8 mouse cellular contexts compared by ENCODE assay signal in genomic region chr10:75062189-75062561, GRCm38 (mm10). TPM values are rescaled to one million over a fixed set of nuclear protein-coding genes. Genes with fewer than 3 reads are reported as not detected.
A peak's percentile ranks its signal among the peaks of the same experiment; 100 is the strongest.
DNase-seq lines count a peak whose midpoint lies in the region; ATAC-seq and TF ChIP-seq lines count a peak whose summit lies in the region.

No protein-coding gene starts in this region.

- no peak for ATAC-seq in heart, embryonic 16.5 days (replicated peaks; ENCODE audit: extremely low read depth, insufficient read depth, low FRiP score)
- no peak for ATAC-seq in midbrain, embryonic 14.5 days (ENCODE audit: low FRiP score, low TSS enrichment)

- H3K4me1 ChIP-seq in heart, embryonic 16.5 days (ENCODE audit: control insufficient read depth, insufficient read depth, low read length), result peaks cover 37% of the 10 kb centered on the region
- H3K4me1 ChIP-seq in midbrain, embryonic 14.5 days (ENCODE audit: control insufficient read depth, insufficient read depth, low read length), result peaks cover 50% of the 10 kb centered on the region

- H3K36me3 ChIP-seq in heart, embryonic 16.5 days (ENCODE audit: control insufficient read depth, insufficient read depth), result no peaks in the 10 kb centered on the region
- 0 out of 2 replicates have a peak, but pooled peaks cover 3% of the 10 kb centered on the region for H3K36me3 ChIP-seq in midbrain, embryonic 14.5 days (ENCODE audit: control insufficient read depth, insufficient read depth, low read length)

- no peak for DNase-seq in layer of hippocampus, adult 2 months (ENCODE audit: low spot score in 2 of 2)
- DNase-seq in layer of hippocampus, adult 8-10 months (ENCODE audit: low spot score in 2 of 2), result no peak
- DNase-seq in brain, embryonic 14.5 days (ENCODE audit: low read depth), result peak; percentile 71
- peak; percentile 40 to 49 for DNase-seq in kidney, postnatal 4 days
- DNase-seq in midbrain, embryonic 14.5 days, result peak; percentile 49
- DNase-seq in spleen, postnatal 10 days (ENCODE audit: low spot score in 2 of 2), result no peak
- DNase-seq in left cerebral cortex, postnatal 14 days (ENCODE audit: low spot score in 2 of 2), result no peak

- peaks cover 14% of the 10 kb centered on the region for H3K27me3 ChIP-seq in heart, embryonic 16.5 days (ENCODE audit: control insufficient read depth, insufficient read depth, low read length)
- no peaks in the 10 kb centered on the region for H3K27me3 ChIP-seq in midbrain, embryonic 14.5 days (ENCODE audit: control insufficient read depth, insufficient read depth, low read length)

- intact Hi-C loops in left cerebral cortex, postnatal 14 days (cut with DNase I), result loop anchor here (5.0 kb wide), 1 partner anchor 50 kb away; no protein-coding TSS in a partner anchor

- 15% methylated on average over 6 of the region's 6 CpGs for WGBS in heart, embryonic 16.5 days
- WGBS in midbrain, embryonic 14.5 days, result 15% methylated on average over 6 of the region's 6 CpGs

- TF ChIP-seq POLR2A in brain, embryonic 14.5 days (IDR thresholded peaks at IDR 0.05; ENCODE audit: borderline replicate concordance, extremely low read depth, insufficient read depth, insufficient read length, poor library complexity, severe bottlenecking), result no peak

- H3K9me3 ChIP-seq in heart, embryonic 16.5 days (replicated peaks; ENCODE audit: control insufficient read depth, low read length), result no peaks in the 10 kb centered on the region
- no peaks in the 10 kb centered on the region for H3K9me3 ChIP-seq in midbrain, embryonic 14.5 days (ENCODE audit: control insufficient read depth, low read length)

- H3K4me3 ChIP-seq in layer of hippocampus, adult 2 months, result peak overlapping the region; percentile 85
- peak overlapping the region; percentile 77 for H3K4me3 ChIP-seq in heart, embryonic 16.5 days (ENCODE audit: low read length)
- H3K4me3 ChIP-seq in midbrain, embryonic 14.5 days (replicated peaks; ENCODE audit: low read depth, low read length), result peak overlapping the region; percentile 87

- H3K4me2 ChIP-seq in heart, embryonic 16.5 days (ENCODE audit: low read depth, low read length), result peak overlapping the region; percentile 77
- H3K4me2 ChIP-seq in midbrain, embryonic 14.5 days (ENCODE audit: low read length), result peak overlapping the region; percentile 99

- TF ChIP-seq CTCF in layer of hippocampus, adult 2 months (conservative IDR thresholded peaks at IDR 0.05), result no peak
- TF ChIP-seq CTCF in brain, embryonic 14.5 days (IDR thresholded peaks at IDR 0.05; ENCODE audit: borderline replicate concordance, extremely low read depth, insufficient read depth, insufficient read length), result no peak

- H3K27ac ChIP-seq in layer of hippocampus, adult 2 months, result peak overlapping the region; percentile 90
- H3K27ac ChIP-seq in heart, embryonic 16.5 days (ENCODE audit: low read length), result no peak overlapping the region
- no peak overlapping the region for H3K27ac ChIP-seq in midbrain, embryonic 14.5 days (replicated peaks; ENCODE audit: low read depth, low read length)

- H3K9ac ChIP-seq in heart, embryonic 16.5 days (ENCODE audit: low read length), result peak overlapping the region; percentile 83
- peak overlapping the region; percentile 91 for H3K9ac ChIP-seq in midbrain, embryonic 14.5 days (replicated peaks; ENCODE audit: low read length)

RNA-seq across cellular contexts. Expression of gene Bcr, which starts 1.8 kb away (rescaled TPM):
- 100 to 1,000 TPM; 116 to 124 TPM for total RNA-seq in layer of hippocampus, adult 2 months (2021)
- 100 to 1,000 TPM in 2 of 4 experiments, 10 to 100 TPM in 2; 96.5 to 140 (median 115) TPM for total RNA-seq in layer of hippocampus, adult 8-10 months (2022)
- polyA plus RNA-seq in brain, embryonic 14.5 days (2012; rRNA removed), result 57.8 and 83.3 TPM in 2 replicates
- 9.8 and 10.6 TPM in 2 replicates for polyA plus RNA-seq in heart, embryonic 16.5 days (2015; fragmentation: Nextera tagmentation; extraction: Ambion mirVana)
- 20.9 and 22.8 TPM in 2 replicates for polyA plus RNA-seq in midbrain, embryonic 14.5 days (2014; fragmentation: Nextera tagmentation; extraction: Ambion mirVana)
- total RNA-seq in left cerebral cortex, postnatal 14 days (2021), result 10 to 100 TPM; 82.9 to 84.1 TPM

RNA-seq across cellular contexts. Expression of gene Rab36, which starts 25.3 kb away (rescaled TPM):
- total RNA-seq in layer of hippocampus, adult 2 months (2021), result 10 to 100 TPM; 33.6 to 34.6 TPM
- total RNA-seq in layer of hippocampus, adult 8-10 months (2022), result 10 to 100 TPM; 30.0 to 35.7 (median 33.2) TPM
- polyA plus RNA-seq in brain, embryonic 14.5 days (2012; rRNA removed), result 24.3 and 26.3 TPM in 2 replicates
- 1.7 and 3.1 TPM in 2 replicates for polyA plus RNA-seq in heart, embryonic 16.5 days (2015; fragmentation: Nextera tagmentation; extraction: Ambion mirVana)
- polyA plus RNA-seq in midbrain, embryonic 14.5 days (2014; fragmentation: Nextera tagmentation; extraction: Ambion mirVana), result 14.3 and 16.1 TPM in 2 replicates
- total RNA-seq in left cerebral cortex, postnatal 14 days (2021), result 10 to 100 TPM; 37.7 to 39.6 TPM

RNA-seq across cellular contexts. Expression of gene Rsph14, which starts 29.8 kb away (rescaled TPM):
- under 1 TPM; 0.34 to 1.00 TPM for total RNA-seq in layer of hippocampus, adult 2 months (2021)
- total RNA-seq in layer of hippocampus, adult 8-10 months (2022), result 1 to 10 TPM in 1 of 4 experiments, under 1 TPM in 2, not detected in 1; 0.31 to 1.4 (median 0.75) TPM
- 0.42 and 0.53 TPM in 2 replicates for polyA plus RNA-seq in brain, embryonic 14.5 days (2012; rRNA removed)
- polyA plus RNA-seq in heart, embryonic 16.5 days (2015; fragmentation: Nextera tagmentation; extraction: Ambion mirVana), result 0.37 and 0.60 TPM in 2 replicates
- 0.68 and 1.2 TPM in 2 replicates for polyA plus RNA-seq in midbrain, embryonic 14.5 days (2014; fragmentation: Nextera tagmentation; extraction: Ambion mirVana)
- total RNA-seq in left cerebral cortex, postnatal 14 days (2021), result 1 to 10 TPM in 1 of 2 experiments, under 1 TPM in 1; 0.93 to 1.1 TPM

Comparison
In these comparisons a context has a peak if more than half of its experiments do, and no peak if none do; other contexts are left out.
1. DNase-seq: peak in brain, embryonic 14.5 days (single experiment), kidney, postnatal 4 days (2 of 2) and midbrain, embryonic 14.5 days (single experiment); none in layer of hippocampus, adult 2 months (0 of 2), layer of hippocampus, adult 8-10 months (0 of 2), spleen, postnatal 10 days (0 of 2) and left cerebral cortex, postnatal 14 days (0 of 2).
2. Peak in every context shown above with its lines, with median percentiles within 50 percentile points of each other: H3K4me3 ChIP-seq.